Mouse (Mus musculus): ENCODE data around the gene Dmgdh.

Dmgdh gene

DNA sequence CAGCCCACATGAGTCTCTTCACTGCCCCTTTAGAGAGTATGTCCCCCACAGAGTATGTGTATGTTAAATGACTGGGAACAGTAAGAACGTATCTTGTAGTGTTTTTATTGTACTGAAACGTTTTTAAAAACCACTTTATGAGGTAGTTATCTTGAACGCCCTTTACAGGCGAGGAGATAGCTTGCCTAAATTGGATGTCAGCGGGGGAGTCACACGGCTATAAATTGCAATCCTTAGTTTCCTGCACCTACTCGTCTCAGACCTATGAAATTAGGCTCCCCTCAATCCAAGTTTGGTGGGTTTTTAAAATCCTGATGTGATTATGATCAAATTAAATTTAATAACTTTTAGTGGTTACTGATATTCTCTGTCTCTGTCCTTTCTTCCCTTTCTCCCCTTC is 98.6 kb downstream of the Dmgdh start:
- no peak for DNase-seq (ENCODE audit: low spot score)

DNA sequence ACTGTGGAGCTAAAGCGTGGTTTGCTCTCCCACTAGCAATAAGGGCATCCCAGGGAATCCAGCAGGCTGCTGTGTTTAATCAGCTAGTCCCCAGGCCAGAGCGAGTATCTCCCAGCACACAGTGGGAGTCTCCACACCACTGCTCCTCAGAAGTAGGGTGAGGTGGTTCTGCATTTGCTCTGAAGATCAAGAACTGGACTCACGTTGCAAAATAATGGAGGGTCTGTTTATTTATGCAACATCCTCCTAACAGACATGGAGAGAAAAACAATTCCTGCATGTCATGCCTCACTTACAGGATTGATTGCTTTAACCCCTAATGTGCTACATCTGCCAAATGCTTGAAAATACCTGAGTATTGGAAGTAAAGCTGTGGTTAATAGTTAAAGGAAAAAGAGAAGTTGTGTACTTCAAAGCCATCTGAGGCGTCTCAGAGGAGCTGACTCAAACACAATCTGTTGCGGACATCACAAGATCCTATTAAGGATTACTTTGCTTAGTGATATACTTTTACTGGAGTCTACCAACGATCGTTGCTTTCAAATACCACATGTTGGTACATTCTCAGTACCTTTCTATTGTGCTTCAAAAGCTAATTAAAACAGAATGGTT is 99.6 kb downstream of the Dmgdh start:
- DNase-seq (ENCODE audit: low spot score): no peak

- DNase-seq (ENCODE audit: low spot score): no peak
Observed at GRCm38 (mm10) chr13:93782823-93783222, 108.6 kb downstream of the Dmgdh start.

GRCm38 (mm10) chr13:93785329-93785728 is 111.1 kb downstream of the Dmgdh start:
- no peak for DNase-seq (ENCODE audit: low spot score)

DNA sequence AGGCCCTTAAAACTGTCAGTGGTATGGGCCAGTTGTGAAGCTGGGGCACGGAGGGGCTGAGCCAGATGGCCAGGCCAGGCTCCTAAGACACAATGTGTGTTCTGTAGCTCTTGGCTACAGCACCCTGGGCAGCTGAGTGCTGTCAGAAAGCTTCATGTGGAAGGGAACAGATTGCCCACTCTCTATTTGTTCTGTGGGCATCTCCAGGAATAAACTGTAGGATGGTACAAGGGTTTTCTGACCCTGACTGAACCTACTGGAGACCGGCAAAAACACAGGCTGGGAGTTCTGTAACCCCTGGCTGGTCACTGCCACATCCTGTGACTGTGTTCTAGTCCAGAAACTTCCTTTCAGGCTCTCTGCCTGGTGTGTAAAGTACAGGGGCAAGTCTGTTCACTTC is 111.8 kb downstream of the Dmgdh start:
- DNase-seq (ENCODE audit: low spot score): peak; percentile 34

DNA sequence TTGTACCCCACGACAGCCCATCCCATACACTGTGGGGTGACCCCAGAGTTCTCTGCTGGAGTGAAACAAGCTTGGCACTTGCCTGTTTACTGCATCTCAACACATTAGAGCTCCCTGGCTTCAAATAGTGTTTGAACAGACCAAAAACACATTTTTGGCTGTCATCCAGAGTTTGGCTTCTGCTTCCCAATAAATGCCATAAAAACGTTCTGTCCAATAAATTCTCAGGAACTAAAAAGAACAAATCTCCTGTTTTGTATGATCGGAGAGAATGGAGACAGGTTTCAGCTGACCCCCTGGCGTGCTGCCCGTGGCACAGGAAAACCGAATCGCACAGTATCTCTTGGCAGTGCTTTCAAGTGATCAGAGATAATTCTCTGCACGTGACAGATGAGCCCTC is 113.4 kb downstream of the Dmgdh start:
- peak; percentile 67 for DNase-seq (ENCODE audit: low spot score)

DNA sequence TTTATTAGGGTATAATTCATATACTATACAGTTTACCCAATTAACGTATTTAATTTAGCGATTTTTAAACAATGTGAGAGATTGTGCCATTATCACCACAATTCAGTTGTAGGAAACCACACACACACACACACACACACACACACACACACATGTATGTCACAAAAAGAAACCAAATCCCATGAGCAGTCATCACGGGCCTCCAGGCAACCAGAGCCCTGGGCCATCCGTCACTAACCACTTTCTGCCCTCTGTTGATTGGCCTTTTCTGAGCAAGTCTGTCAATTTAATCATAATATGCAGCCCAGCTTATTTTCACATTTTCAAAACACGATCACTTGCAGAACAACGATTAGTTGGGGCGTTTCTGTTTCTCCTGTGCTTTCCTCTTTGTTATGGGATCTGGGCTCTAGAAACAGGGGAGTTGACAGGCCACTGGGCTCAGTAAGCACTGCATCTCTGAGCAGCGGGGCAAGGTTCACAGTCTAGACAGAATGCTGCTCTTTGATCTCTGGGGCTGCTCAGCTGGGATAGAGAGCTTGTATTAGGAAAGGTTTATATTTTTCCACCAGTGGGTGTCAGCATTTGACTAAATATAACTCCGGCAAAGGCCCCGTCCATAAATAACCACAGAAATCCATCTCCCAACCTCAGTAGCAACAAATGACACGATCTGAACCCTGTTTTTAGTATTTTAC is 118.9 kb downstream of the Dmgdh start:
- DNase-seq (ENCODE audit: low spot score): peak; percentile 81

- no peak for DNase-seq (ENCODE audit: low spot score)
Observed at GRCm38 (mm10) chr13:93793643-93794182, 119.5 kb downstream of the Dmgdh start.

DNA sequence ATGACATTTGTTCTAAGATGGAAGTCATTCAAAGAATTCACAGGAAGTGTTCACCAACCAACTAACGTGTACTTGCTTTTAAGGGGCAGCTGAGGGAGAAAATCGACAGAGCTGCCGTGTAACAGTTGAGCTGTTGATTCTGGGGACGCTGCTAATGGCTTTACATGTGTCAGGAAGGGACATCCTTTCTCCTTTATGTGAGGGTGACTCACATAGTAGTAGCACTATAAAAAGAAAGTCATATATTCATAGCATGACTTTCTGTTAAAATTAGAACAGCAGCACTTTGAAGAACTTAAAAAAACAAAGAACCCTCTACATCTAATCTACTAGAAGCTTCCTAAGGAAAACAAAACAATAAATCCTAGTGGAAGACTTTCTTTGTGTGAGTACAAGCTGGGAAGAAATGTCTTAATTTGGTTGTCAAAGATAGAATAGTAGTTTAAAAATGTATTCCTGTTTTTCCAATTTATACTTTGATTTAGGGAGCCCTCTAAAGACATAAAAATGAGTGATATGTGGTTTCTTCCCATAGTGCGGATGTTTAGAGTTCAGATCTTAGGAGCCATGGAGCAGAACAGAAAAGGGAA is 122.9 kb downstream of the Dmgdh start:
- no peak for DNase-seq (ENCODE audit: low spot score)
